Mouse (Mus musculus) heart, postnatal 4 days (tissue): ENCODE measurements at regions not wholly inside any gene's neighbourhood (a gene's known extent, or its start where the extent isn't known, plus 50 kb on each side); places are given as distances from the start of the nearest gene placed in this dataset.

ENCODE experiments used
- DNase-seq: peaks from one replicate; pipeline ENCODE4 v3.0.0; 2021

DNA sequence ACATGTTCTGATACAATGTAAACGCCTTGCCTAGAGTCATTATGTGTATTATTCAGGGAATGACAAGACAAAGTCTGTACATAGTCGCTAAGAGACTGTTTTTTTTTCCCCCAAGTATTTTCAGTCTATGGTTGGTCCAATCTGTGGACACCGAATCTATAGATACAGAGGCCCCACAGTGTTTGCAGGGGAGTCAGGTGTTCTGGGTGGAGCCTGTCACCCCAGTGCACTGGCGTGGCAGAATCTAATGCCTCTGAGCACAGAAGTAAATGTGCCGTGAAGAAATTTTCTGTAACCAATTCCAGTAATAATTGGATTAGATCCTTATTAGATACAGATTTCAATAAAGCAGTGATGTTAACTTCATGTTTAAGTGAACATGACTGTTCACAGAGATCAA, 1130.1 kb upstream of the Gulo start:
- no peak for DNase-seq

DNA sequence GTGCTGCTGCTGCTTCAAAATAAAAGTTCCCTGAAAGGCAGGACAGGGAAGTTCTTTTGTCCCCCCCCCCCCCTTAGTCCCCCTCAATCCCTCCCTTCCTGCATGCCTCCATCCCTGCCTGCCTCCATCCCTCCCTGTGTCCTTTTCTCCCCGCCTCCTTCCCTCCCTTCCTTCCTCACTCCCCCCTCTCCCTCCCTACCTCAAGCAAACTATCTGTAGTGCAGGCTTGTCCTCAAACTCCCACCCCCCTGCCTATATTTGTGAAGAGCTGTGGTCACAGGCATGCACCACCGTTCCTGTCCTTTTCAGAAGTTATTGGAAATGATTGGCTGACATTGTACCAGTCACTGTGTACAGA, 1127.1 kb upstream of the Gulo start:
- DNase-seq: no peak

DNA sequence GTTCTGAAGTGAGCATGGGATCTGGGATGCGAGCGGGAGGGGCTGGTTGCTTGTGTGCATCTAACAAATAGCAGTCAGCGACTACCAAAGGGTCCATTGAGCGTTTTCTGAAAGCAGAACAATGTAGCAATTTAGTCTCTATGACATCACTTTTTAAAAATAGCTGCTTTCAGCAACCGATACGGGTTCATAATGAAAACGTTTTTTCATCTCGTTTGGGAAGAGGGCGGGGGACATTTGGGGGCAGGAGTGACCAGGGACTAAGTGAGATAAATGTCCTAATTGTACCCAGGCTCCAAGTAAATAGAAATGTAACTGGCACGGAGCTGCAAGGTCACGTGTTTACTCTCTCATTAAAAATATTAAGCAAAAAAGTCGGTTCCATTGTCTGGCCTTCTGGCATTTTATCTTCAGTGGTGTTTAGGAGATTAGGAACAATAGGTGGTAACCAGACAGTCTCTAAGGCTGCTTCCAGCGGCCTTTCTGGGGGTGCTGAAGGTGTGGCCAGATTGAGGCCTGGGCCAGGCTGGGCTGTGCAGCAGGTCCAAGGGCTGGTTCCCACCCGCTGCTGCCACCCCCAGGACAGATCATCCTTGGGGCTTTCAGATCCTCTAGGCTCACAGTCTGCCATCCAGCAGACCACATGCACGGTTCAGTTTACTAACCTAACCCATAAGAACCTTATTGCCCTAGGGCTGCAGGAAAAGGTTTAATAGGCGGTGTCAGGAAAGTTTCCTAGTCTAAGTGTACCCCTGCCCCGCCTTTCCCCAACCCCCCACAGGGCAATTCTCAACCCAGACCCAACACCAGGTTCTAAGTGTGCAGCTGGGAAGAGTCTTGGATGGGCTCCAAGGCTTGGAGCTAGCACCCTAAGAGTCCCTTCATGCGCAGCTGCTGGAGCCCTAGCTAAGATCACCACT, 1126.5 kb upstream of the Gulo start:
- peak; percentile 83 for DNase-seq

DNA sequence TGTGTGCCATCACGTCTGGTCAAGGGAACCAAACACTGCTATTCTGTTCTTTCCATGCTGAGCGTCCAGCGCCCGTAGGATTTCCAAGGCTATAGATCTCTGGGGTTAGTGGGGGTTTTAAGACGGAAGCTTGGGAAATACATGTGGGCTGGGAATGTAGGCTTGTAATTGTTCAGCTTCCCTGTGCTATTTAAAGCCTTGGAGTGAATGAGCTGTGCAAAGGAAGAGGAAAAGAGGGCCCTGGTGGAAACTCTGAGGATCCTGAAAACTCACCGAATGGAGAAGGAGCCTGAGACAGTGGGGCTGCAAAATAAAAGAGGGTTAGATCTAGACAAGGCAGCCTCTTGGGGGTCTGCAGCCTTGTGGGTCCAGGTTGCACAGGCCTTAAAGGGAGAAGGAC, 1124.2 kb upstream of the Gulo start:
- peak; percentile 6 for DNase-seq

DNA sequence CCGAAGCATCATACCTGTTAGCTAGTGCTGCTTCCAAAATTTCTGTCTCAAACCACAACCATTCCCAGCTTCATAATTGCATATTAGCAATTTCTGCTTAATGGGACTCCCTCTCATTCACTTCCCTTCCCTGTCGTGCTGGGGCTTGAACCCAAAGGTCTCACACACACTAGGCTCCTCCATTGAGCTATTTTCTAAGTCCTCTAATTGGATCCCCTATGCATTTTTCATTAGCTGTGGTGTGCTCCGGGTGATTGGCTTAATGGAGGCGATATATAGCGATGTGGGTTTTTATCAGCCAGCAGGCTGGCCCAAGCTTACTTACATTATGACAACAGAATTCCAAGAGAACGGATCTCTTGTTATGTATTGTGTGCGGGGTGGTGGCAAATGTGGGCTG, 1118.1 kb upstream of the Gulo start:
- no peak for DNase-seq

DNA sequence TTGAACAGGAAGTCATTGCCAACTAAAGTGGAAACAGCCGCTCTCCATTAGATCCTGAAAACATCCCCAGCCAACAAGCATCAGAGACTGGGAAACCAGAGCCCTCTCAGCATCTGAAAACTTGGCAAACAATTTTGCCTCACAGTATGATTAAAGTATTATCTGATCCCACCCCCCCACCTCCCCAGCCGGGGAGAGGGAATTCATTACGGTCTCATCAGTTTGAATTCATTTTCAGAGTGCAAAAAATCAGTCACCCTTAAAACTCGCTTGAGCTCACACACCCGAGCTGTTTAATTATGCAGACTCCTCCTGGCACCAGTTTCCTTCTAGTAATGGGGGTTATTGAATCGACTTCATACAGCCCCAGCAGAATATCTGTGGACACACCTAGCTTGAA, 1117.2 kb upstream of the Gulo start:
- no peak for DNase-seq

- no peak for DNase-seq
These were observed 1114.3 kb upstream of the Gulo start for GRCm38 (mm10) chr14:67123300-67123699.
